Mouse (Mus musculus): ENCODE measurements around the gene Rara.

GRCm38 (mm10) chr11:98917428-98918005 is 10.1 kb upstream of the Rara start:
- TF ChIP-seq POLR2A (IDR thresholded peaks at IDR 0.05; ENCODE audit: low read depth, low read length) (no peak), CTCF (conservative IDR thresholded peaks at IDR 0.05; ENCODE audit: insufficient read depth, insufficient read length, low read depth, low read length) (no peak)

All from kidney, adult 2 months (tissue).